Mouse (Mus musculus): ENCODE measurements around the gene Kcna10. TPM values are rescaled to one million over a fixed set of nuclear protein-coding genes. Genes with fewer than 3 reads are reported as not detected.

Kcna10 gene
- total RNA-seq, 2 experiments from 2014 or later: not detected

- no peak for DNase-seq (ENCODE audit: low spot score in 2 of 2)
These were observed 18.7 kb downstream of the Kcna10 start for GRCm38 (mm10) chr3:107201310-107202180.

DNA sequence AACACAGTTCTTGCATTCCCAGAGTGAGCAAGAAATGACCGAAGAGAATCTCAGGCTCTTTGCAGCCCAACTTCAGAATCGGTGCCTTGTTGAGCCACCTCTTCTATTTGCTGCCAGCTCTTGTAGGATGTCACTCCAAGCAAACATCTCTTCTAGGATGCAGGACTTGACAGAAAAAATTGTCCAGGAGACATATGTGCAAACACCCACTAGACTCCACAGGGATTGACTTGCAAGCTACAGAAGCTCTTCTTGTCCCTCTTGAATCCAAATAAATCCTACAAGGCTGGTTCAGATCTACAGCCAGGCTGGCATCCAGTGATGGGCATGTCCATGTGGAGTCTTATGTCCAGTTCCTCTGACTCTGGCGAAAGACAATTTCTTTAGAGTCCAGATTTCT is 21.6 kb downstream of the Kcna10 start:
- DNase-seq (ENCODE audit: low spot score in 2 of 2): no peak

DNA sequence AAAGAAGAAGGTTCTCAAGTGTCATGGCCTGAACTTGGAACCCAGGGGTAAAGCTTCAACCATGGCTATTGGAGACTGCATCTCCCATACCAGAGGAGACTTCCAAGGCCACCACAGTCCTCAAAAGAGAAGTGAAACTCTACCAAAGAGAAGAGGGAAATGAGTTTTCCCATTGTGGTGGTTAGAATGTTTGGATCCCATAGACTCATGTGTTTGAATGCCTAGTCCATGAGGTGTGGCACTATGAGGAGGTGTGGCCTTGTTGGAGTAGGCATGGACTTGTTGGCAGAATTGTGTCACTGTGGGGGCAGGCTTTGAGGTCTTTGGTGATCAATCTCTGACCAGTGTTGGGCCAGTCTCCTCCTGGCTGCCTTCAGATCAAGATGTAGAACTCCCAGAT is 22.3 kb downstream of the Kcna10 start:
- no peak for DNase-seq (ENCODE audit: low spot score in 2 of 2)

DNA sequence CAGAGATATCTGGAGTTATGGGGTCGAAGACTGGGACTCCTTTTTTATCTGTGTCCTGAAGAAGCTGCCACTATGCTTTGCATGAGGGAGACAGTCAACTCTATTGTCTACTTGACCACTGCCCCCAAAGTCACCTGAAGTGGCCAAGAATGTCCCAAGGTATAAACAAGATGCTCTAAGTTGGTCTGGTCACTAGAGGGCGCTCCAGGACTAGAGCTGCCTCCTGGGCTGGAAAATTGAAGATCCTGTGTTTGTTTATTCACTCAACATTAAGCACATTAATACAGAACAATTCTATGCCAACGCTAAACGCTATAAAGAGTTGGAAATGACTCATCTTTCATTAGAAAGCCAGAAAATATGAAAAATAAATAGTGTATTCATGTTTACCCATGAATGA is 23.1 kb downstream of the Kcna10 start:
- peak; percentile 77 to 82 for DNase-seq (ENCODE audit: low spot score in 2 of 2)

DNA sequence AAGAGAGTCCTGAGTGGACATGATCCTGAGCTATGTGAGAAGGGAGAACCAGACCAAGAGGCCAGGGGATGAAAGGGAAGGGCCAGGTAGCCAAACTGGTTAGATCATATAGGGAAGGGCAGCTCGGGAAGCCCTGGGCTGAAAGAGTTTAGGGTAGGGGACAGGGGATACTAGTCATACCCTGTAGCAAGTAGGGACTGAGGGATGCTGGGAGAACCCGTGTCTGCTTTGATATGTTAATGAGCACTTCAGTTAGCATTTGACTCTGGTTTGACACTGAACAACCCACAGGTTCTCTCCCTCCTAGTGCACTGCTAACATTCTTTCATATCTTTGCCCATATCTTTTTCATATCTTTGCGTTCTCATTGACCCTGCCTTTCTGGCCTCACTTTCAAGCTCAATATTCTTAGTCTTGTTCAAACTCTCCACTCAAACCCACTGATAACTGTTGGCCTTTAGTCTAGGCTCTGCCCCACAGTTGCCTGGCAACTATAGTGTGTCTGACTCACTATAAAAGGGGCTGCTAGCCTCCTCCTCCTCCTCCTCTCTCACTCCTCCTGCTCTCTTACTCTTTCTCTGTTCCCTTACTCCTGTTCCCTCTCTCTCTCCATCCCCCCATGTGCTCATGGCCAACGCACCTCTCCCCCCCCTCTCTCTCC is 23.8 kb downstream of the Kcna10 start:
- no peak for DNase-seq (ENCODE audit: low spot score in 2 of 2)

GRCm38 (mm10) chr3:107207625-107208253 is 24.9 kb downstream of the Kcna10 start:
- DNase-seq (ENCODE audit: low spot score in 2 of 2): no peak

DNA sequence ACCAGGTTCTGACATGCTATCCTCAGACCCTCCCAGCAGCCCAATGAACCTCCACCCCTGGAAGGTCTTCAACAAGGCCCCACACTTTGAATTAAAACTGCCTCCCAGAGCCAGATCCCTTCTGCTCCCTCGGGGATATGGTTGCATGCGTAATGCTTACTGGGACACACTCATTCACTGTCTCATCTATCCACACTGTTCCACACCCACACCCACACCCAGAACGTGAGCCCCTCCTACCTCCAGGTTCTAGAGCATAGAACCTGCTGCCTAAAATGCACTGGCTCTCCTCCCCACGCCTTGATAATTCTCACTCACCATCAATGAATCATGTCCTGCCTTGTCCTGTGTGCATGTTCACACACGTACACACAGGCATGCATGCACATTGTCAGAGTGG is 31.8 kb downstream of the Kcna10 start:
- no peak for DNase-seq (ENCODE audit: low spot score in 2 of 2)

- no peak for DNase-seq (ENCODE audit: low spot score in 2 of 2)
These were observed 33.7 kb downstream of the Kcna10 start for GRCm38 (mm10) chr3:107216400-107217100.

- DNase-seq (ENCODE audit: low spot score in 2 of 2): no peak
These were observed 34.2 kb downstream of the Kcna10 start for GRCm38 (mm10) chr3:107217101-107217480.

DNA sequence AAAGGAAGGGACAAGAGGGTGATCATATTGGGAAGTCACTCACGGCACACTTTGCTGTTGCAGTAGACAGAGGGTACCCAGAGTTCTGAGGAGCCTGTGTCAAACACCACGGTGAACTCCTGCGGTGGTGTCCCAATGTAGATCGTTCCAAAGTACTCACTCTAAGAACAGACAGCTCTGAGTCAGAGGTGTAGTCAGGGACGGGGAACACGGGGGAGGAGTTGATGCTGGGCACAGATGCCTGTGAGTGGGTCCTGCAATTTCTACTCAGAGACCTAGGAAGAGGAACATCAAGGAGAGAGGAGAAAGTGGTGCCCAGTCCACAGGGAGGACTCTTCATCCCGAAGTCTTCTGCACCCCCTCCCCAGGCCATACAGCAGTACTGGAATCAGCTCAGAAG is 35.7 kb downstream of the Kcna10 start:
- DNase-seq (ENCODE audit: low spot score in 2 of 2): no peak

- no peak for DNase-seq (ENCODE audit: low spot score in 2 of 2)
These were observed 38.8 kb downstream of the Kcna10 start, which contains the start of gene Cym for GRCm38 (mm10) chr3:107221608-107222007. Cym (minus strand) TSS chr3:107221732.

- DNase-seq (ENCODE audit: low spot score in 2 of 2): no peak
These were observed 40.4 kb downstream of the Kcna10 start for GRCm38 (mm10) chr3:107223230-107223629.

- no peak for DNase-seq (ENCODE audit: low spot score in 2 of 2)
These were observed 43.0 kb downstream of the Kcna10 start for GRCm38 (mm10) chr3:107225820-107226219.

DNA sequence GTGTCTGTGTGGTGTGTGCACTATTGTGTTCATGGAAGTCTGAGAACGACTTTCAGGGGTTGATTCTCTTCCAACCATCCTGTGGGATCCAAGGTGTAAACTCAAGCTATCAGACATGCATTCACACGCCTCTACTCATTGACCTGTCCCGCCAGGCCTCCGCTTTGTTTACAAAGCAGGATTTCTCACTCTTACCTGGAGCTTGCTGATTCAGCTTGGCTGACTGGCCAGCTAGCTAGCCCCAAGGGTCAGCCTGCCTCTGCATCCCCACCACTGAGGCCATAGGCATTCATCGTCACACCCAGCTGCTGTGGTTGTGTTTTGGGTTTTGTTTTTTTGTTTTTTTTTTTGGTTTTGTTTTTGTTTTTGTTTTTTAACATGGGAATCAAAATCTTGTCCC is 46.4 kb downstream of the Kcna10 start:
- DNase-seq (ENCODE audit: low spot score in 2 of 2): no peak

DNA sequence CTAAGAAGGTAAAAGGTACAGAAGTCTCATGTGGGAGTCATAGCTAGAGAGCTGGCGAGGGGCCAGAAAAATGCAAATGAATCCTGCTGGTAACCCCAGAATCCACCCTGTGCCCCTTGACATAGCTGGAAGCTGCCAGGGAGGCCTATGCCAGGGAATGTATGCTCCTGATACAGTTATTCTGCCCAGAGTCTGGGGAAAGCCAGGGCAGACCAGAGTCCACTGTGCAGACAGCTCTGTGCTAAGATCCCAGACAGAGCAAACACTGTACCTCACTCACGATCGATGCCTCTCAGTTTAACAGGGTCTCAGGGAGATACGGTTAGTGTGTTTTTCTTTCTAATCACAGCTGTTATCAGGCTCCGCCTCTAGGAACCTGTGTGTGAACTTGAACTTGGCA is 47.0 kb downstream of the Kcna10 start:
- DNase-seq (ENCODE audit: low spot score in 2 of 2): no peak

DNA sequence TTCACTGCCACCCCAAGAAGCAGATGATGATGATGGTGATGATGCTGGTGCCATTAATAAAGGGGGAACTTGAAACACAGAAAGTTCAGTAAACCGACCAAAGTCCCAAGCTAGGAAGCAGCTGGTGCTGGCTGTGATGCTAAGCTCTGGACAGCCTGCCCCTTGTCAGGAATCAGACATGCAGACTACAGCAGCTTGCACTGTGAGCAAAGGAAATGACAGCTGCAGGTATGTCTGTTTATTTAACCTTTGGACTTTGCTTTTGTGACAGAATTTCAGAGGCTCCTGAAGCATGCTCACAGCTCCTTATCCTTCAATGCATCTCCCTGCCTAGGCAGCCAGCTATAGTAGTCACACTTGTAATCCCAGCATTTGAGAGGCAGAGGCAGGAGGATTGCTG is 47.7 kb downstream of the Kcna10 start, which contains the start of gene A630076J17Rik:
A630076J17Rik (plus strand) TSS at position 88 of the 400 bp plus-strand sequence.
- DNase-seq (ENCODE audit: low spot score in 2 of 2): no peak

DNA sequence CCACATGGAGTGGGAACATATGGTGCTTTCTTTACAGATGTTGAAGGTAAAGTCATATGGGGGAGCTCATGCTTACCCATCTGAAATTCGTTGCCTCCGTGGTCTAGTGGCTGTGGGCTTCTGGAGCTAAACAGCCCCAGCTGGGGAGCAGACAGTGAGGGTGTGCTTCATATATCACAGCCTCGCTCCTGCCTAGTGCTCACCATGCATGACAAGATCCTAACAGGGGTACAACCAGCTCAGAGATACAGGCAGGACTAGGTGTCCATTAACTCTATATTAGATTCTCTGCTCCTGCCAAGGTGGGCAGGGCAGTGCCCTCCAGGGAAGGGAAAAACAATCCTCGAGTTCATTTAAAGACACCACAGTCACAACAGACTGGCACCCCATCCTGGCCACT is 48.3 kb downstream of the Kcna10 start:
- DNase-seq (ENCODE audit: low spot score in 2 of 2): no peak

GRCm38 (mm10) chr3:107233351-107233813 is 50.5 kb downstream of the Kcna10 start:
- DNase-seq (ENCODE audit: low spot score in 2 of 2): peak; percentile 94 to 95

- DNase-seq (ENCODE audit: low spot score in 2 of 2): no peak
These were observed 51.1 kb downstream of the Kcna10 start for GRCm38 (mm10) chr3:107233945-107234344.

GRCm38 (mm10) chr3:107238051-107238450 is 55.2 kb downstream of the Kcna10 start:
- no peak for DNase-seq (ENCODE audit: low spot score in 2 of 2)

DNA sequence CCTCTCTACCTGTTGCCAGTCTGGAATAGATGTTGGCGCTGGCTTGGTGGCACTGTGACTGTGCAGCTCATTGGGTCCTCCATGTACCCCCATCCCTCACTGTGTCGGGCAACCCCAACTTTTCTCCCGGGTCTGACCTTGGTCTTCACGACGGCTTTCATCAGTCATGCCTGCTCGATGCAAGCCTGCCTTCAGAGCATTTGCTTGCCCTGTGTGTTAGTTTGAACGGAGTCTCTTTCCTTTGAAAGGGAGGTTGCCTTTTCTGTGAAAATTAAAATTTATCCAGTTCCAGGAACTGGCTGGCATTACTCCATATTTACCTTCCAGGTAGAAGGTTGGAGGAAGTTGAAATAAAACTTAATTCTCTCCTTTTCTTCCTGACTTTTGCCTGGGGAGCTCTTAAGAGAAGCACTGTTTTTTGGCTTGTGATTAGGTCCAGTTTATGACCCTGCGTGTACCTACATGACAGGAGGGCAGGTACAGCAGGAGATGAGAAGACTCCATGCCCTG is 55.7 kb downstream of the Kcna10 start:
- no peak for DNase-seq (ENCODE audit: low spot score in 2 of 2)

Measured in layer of hippocampus, postnatal 10 days (tissue).